Mouse (Mus musculus): Measurements from ENCODE around the gene Idh2.

DNA sequence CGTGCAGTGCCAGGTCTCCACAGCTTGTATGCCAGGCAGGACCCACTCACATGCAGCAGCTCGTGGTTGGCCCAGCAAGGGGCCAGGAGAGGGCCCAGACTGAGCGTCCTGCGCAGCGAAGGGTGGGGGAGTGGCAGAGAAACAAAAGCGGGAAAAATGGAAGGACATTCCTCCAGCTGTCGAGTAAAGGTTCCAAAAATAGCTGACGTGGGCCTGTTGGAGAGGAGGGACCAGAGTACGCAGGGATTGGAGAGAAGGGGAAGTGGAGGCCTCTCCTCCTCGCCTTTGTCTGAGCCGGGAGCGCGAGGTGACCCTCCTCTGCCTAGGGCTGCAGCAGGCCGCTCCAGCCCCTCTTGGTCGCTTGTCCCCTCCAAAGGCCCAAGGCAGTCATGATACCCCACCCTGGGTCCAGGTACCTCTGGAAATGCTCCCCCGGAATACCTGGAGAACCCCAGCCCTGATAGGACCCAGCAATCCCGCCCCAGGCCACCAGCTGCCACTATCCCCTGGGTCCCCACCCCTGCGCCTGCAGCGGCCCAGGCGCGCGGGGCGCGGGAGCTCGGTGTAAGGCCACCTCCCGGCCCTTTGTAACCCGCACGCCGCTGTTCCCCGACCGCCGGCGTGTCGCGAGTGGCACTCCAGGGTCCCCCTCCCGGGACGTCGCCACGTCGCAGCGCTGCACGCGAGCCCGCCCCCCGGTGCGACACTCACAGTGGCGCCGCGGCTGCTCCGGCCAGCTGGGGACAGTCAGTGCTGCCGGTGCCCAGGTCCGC lies 555 bp downstream of the Idh2 start:
- TF ChIP-seq GATA1 (IDR thresholded peaks at IDR 0.05; ENCODE audit: low read length) (no peak), TAL1 (IDR thresholded peaks at IDR 0.05; ENCODE audit: low read length) (no peak)
